Mouse (Mus musculus) frontal cortex, postnatal 10 days (tissue): ENCODE measurements around the gene Map2k6.
A peak's percentile ranks its signal among the peaks of the same experiment; 100 is the strongest.

Experiments used
- DNase-seq, 2 experiments: peaks; one replicate each; pipeline ENCODE4 v3.0.0; 2022; ENCODE audit warnings: low spot score in 2 of 2, mixed read lengths in 1 of 2

Map2k6 gene

GRCm38 (mm10) chr11:110562320-110563081 is 163.6 kb downstream of the Map2k6 start:
- DNase-seq, result no peak

- no peak for DNase-seq
These were observed 164.3 kb downstream of the Map2k6 start for GRCm38 (mm10) chr11:110563272-110563671.

- DNase-seq, result no peak
These were observed 164.9 kb downstream of the Map2k6 start for GRCm38 (mm10) chr11:110563801-110564200.

- DNase-seq, result no peak
These were observed 167.4 kb downstream of the Map2k6 start for GRCm38 (mm10) chr11:110566307-110566706.

GRCm38 (mm10) chr11:110572548-110572947 is 173.6 kb downstream of the Map2k6 start:
- peak; percentile 17 to 64 for DNase-seq
